Mouse (Mus musculus) liver, postnatal 0 days (tissue): ENCODE measurements around the gene Dnajc28. TPM values are rescaled to one million over a fixed set of nuclear protein-coding genes. Genes with fewer than 3 reads are reported as not detected.

Experiments
- ATAC-seq: fragments of 200-750 bp; cut with Nextera tagmentation; 2 replicates; pipeline ENCODE4 v1.8.0; 2017; ENCODE audit warnings: mild to moderate bottlenecking, moderate library complexity
- DNase-seq: peaks from one replicate; pipeline ENCODE4 v3.0.0-alpha.2; 2016
- H3K27ac ChIP-seq: fragments of 300-500 bp; sonication (generic); 2 replicates; pipeline ENCODE4 v1.5.1; 2014; ENCODE audit warnings: antibody characterized with exemption, moderate library complexity, mild to moderate bottlenecking, low read depth
- H3K27me3 ChIP-seq: fragments of 300-500 bp; sonication (generic); 2 replicates; pipeline ENCODE4 v1.6.1; 2014; ENCODE audit warnings: low read length, control low read depth, mixed read lengths; ENCODE audit not compliant: insufficient read depth
- H3K36me3 ChIP-seq: fragments of 300-500 bp; sonication (generic); replicated peaks from 2 replicates; pipeline ENCODE4 v1.6.1; 2014; ENCODE audit warnings: mild to moderate bottlenecking, control low read depth, low read length, moderate library complexity, mixed read lengths; ENCODE audit not compliant: insufficient read depth
- H3K4me1 ChIP-seq: fragments of 300-500 bp; sonication (generic); 2 replicates; pipeline ENCODE4 v1.6.1; 2014; ENCODE audit warnings: antibody characterized with exemption, mild to moderate bottlenecking, control low read depth; ENCODE audit not compliant: insufficient read depth
- H3K4me2 ChIP-seq: fragments of 300-500 bp; sonication (generic); 2 replicates; pipeline ENCODE4 v1.6.1; 2014; ENCODE audit warnings: low read depth, mild to moderate bottlenecking, low read length, moderate library complexity, mixed read lengths
- H3K4me3 ChIP-seq: fragments of 300-500 bp; sonication (generic); 2 replicates; pipeline ENCODE4 v1.5.1; 2014; ENCODE audit warnings: low read depth, low read length
- H3K9ac ChIP-seq: fragments of 300-500 bp; sonication (generic); replicated peaks from 2 replicates; pipeline ENCODE4 v1.6.1; 2014; ENCODE audit warnings: mild to moderate bottlenecking, moderate library complexity
- H3K9me3 ChIP-seq: fragments of 300-500 bp; sonication (generic); 2 replicates; pipeline ENCODE4 v1.6.1; 2016; ENCODE audit warnings: mild to moderate bottlenecking, control low read depth, low read length, mixed read lengths
- CTCF ChIP-seq: sonication (generic); IDR thresholded peaks from 2 replicates; pipeline ENCODE4 v1.5.1; 2016; ENCODE audit warnings: antibody characterized with exemption, low read depth
- EP300 ChIP-seq: IDR thresholded peaks from 2 replicates; pipeline ENCODE4 v1.6.1; 2016; ENCODE audit warnings: antibody characterized with exemption, low read depth, mild to moderate bottlenecking
- WGBS: fragments of 180-500 bp; shearing (Covaris S2); extraction: QIAGEN DNeasy Blood & Tissue Kit; methylation state at CpG from one replicate; pipeline ENCODE4 v1.1.7; 2014; ENCODE audit not compliant: insufficient replicate concordance; 5-methylcytosine and 5-hydroxymethylcytosine counted together
- polyA plus RNA-seq: library from polyadenylated mRNA; unstranded; fragments of >200 nt; fragmentation: Nextera tagmentation; extraction: Ambion mirVana; gene quantifications from 2 replicates; pipeline ENCODE4 v1.2.1, GENCODE M21; 2015

Gene Dnajc28
- polyA plus RNA-seq, 1 experiment from 2014 or later: 4.3 TPM

DNA sequence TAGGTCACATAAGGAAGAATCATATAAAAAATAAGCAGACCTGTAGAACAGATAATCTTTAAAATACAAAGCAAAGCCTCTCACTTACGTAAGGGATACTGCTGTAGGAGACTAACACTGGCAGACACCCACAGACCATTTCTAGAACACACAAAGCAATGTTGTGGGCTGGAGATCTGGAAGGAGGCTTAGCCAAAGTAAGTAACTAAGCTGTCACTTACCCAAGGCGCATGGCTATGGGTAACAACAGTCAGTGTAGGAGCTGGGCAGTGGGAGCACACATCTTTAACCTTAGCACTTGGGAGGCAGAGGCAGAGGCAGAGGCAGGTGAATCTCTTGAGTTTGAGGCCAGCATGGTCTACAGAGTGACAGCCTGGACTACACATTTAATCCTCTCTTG, 20.8 kb upstream of the Dnajc28 start:
- WGBS: 90% methylated on average over 2 of the region's 2 CpGs
- no peak for ATAC-seq
- TF ChIP-seq EP300 (no peak), CTCF (no peak)

DNA sequence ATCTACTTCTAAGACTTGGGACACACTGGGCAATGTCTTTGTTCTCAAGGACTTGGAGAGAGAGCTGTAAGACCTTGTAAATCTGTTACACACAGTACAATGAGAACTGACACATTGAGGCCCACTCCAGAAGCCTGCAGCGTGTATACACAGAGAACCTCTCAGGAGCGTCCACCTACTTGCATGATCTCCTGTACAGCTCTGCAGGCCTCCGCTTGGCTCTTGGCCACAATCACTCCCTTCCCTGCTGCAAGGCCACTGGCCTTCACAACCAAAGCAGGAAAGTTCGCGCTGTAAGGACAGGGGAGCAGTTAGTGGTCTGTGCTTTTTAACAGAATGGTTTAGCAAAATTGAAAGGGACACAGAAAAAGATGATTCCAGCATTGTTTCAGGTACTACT, 20.3 kb upstream of the Dnajc28 start:
- WGBS: 89% methylated on average over 5 of the region's 5 CpGs
- H3K27me3 ChIP-seq: no peaks in the 10 kb centered on the region
- no peaks in the 10 kb centered on the region for H3K4me1 ChIP-seq
- ATAC-seq (no peak), DNase-seq (no peak)
- H3K9ac ChIP-seq: no peak overlapping the region
- no peaks in the 10 kb centered on the region for H3K9me3 ChIP-seq
- no peak overlapping the region for H3K27ac ChIP-seq
- H3K4me3 ChIP-seq: no peak overlapping the region
- H3K4me2 ChIP-seq: no peak overlapping the region
- TF ChIP-seq EP300 (no peak), CTCF (no peak)
- H3K36me3 ChIP-seq: peaks cover 75% of the 10 kb centered on the region

More for the DNA sequence above, 20.8 kb upstream of the Dnajc28 start:
- H3K9me3 ChIP-seq: no peaks in the 10 kb centered on the region
- peaks cover 75% of the 10 kb centered on the region for H3K36me3 ChIP-seq
- no peak overlapping the region for H3K9ac ChIP-seq
- DNase-seq: no peak
- H3K27me3 ChIP-seq: no peaks in the 10 kb centered on the region
- H3K4me3 ChIP-seq: no peak overlapping the region
- no peak overlapping the region for H3K27ac ChIP-seq
- no peak overlapping the region for H3K4me2 ChIP-seq
- no peaks in the 10 kb centered on the region for H3K4me1 ChIP-seq

DNA sequence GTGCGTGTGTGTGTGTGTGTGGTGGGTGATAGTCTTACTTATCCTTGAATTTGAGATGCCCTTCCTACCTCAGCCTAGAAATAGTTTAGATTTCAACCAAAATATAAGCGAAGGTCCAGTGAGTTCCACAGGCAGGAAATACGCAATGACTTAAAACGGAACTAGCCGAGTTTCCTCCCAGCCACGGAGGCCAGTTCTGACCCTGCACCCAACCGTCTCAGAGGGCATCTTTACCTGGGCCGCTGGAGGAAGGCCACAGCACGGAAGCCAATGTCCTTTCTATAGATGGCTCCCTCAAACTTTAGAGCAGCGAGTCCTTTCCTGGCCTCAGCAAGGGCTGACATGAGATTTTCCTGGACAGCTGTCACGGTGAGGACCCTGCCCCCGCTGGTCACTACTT, 14.8 kb upstream of the Dnajc28 start:
- WGBS: 74% methylated on average over 12 of the region's 12 CpGs
- no peak for TF ChIP-seq EP300
- no peak for TF ChIP-seq CTCF
- H3K4me2 ChIP-seq: no peak overlapping the region
- H3K36me3 ChIP-seq: peaks cover 82% of the 10 kb centered on the region
- no peaks in the 10 kb centered on the region for H3K9me3 ChIP-seq
- H3K27ac ChIP-seq: no peak overlapping the region
- H3K4me1 ChIP-seq: no peaks in the 10 kb centered on the region
- no peak overlapping the region for H3K9ac ChIP-seq
- DNase-seq (no peak), ATAC-seq (no peak)
- H3K4me3 ChIP-seq: no peak overlapping the region
- no peaks in the 10 kb centered on the region for H3K27me3 ChIP-seq

DNA sequence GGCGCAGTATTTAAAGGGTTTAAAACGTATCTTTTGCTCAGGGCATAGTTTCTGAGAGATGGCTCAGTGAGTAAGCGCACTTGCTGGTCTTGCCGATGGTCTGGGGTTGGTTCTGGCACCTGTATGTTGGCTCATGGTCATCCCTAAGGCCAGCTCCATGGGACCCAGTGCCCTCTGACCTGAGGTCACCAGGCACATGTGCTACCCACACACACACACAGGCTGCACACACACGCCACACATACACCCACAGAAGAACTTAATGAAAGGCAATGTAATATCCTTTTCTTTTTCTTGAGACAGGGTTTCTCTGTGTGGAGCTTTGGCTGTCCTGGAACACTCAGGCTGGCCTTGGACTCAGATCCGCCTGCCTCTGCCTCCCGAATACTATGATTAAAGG, 14.1 kb upstream of the Dnajc28 start:
- no peak for DNase-seq
- H3K9me3 ChIP-seq: no peaks in the 10 kb centered on the region
- H3K27ac ChIP-seq: no peak overlapping the region
- ATAC-seq: no peak
- H3K9ac ChIP-seq: no peak overlapping the region
- H3K4me3 ChIP-seq: no peak overlapping the region
- no peaks in the 10 kb centered on the region for H3K4me1 ChIP-seq
- WGBS: 91% methylated on average over 7 of the region's 7 CpGs
- TF ChIP-seq CTCF (no peak), EP300 (no peak)
- peaks cover 82% of the 10 kb centered on the region for H3K36me3 ChIP-seq
- no peaks in the 10 kb centered on the region for H3K27me3 ChIP-seq
- no peak overlapping the region for H3K4me2 ChIP-seq

DNA sequence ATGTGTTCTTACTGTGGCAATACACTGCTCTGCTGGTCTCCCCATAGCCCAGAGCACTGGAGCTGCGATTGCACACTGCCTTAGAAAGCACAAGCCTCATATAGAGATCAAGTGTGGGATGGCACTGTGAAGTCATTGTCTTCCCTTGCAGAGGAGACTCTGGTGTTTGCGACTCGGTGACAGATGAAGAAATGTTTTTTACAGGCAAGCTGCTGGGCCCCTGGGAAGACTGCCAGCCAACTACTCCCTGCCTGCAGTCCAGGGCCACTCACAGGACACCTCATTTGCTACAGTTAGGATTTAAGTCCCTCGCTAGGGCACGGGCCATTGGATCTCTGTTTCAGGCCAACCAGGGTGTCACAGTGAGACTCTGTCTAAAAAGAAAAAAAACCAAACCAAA, 13.6 kb upstream of the Dnajc28 start:
- H3K9me3 ChIP-seq: no peaks in the 10 kb centered on the region
- H3K4me1 ChIP-seq: no peaks in the 10 kb centered on the region
- H3K27me3 ChIP-seq: no peaks in the 10 kb centered on the region
- no peak for DNase-seq
- WGBS: 88% methylated on average over 5 of the region's 5 CpGs
- ATAC-seq: no peak
- H3K9ac ChIP-seq: no peak overlapping the region
- H3K27ac ChIP-seq: no peak overlapping the region
- H3K36me3 ChIP-seq: peaks cover 81% of the 10 kb centered on the region
- no peak for TF ChIP-seq CTCF
- TF ChIP-seq EP300: no peak
- H3K4me3 ChIP-seq: no peak overlapping the region
- H3K4me2 ChIP-seq: no peak overlapping the region

DNA sequence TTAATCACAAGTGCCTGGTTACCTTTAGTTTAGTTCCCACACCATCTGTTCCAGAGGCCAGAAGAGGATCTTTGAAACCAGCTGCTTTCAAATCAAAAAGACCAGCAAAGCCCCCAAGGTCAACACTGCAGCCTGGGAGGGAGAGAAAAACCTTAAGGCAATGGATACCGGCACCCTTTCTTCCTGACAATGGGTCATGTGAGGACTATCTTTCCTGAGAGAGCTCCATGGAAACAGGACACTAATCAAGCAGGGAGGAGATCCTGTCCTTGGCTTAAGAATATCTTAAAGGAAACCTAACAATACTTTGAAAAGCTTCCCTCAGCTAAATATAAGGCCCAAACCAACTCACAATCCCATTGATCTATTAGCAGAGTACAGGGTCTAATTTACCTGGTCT, 11.8 kb upstream of the Dnajc28 start:
- no peak overlapping the region for H3K27ac ChIP-seq
- DNase-seq: no peak
- H3K36me3 ChIP-seq: peaks cover 77% of the 10 kb centered on the region
- H3K4me3 ChIP-seq: no peak overlapping the region
- no peaks in the 10 kb centered on the region for H3K27me3 ChIP-seq
- H3K4me1 ChIP-seq: no peaks in the 10 kb centered on the region
- no peaks in the 10 kb centered on the region for H3K9me3 ChIP-seq
- TF ChIP-seq EP300: no peak
- no peak for TF ChIP-seq CTCF
- no peak overlapping the region for H3K4me2 ChIP-seq
- WGBS: 85% methylated on average over 1 of the region's 1 CpGs
- no peak for ATAC-seq
- no peak overlapping the region for H3K9ac ChIP-seq

DNA sequence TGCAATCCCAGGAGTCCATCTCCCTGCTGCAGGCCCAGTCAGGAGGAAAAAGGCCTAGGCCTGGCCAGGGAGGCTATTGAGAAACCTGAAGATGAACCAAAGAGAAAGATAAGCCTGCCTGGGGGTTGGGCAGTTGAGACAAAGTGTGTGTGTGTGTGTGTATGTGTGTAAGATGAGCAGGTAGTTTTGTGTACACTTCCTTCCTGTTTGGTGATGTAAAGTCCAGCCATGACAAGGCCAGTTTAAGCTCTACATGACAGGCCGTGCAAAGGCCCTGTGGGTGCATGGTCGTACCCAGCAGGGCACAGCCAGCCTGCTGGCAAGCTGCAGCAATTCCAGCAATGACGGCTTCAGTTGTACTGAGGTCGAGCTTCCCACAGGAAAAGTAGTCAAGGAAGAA, 10.9 kb upstream of the Dnajc28 start:
- H3K27me3 ChIP-seq: no peaks in the 10 kb centered on the region
- no peak overlapping the region for H3K4me3 ChIP-seq
- no peak for DNase-seq
- peak; percentile 31; the same call in 1 of the 2 replicates for ATAC-seq
- 83% methylated on average over 4 of the region's 4 CpGs for WGBS
- H3K9me3 ChIP-seq: no peaks in the 10 kb centered on the region
- no peak overlapping the region for H3K4me2 ChIP-seq
- TF ChIP-seq CTCF: no peak
- no peak for TF ChIP-seq EP300
- H3K4me1 ChIP-seq: no peaks in the 10 kb centered on the region
- no peak overlapping the region for H3K9ac ChIP-seq
- peaks cover 77% of the 10 kb centered on the region for H3K36me3 ChIP-seq
- 0 out of 2 replicates have a peak overlapping the region, but pooled peaks have one; percentile 22 for H3K27ac ChIP-seq
